Mouse (Mus musculus) cerebellum, postnatal 36 days (tissue): ENCODE measurements at regions not wholly inside any gene's neighbourhood (a gene's known extent, or its start where the extent isn't known, plus 50 kb on each side); places are given as distances from the start of the nearest gene placed in this dataset.
"Not testable (repeated sequence)": the region's sequence is repeated elsewhere in the genome, so short reads cannot be mapped to it uniquely, and the experiment has no call there.

Source experiments
- DNase-seq, 2 experiments: peaks; one replicate each; pipeline ENCODE4 v3.0.0; 2021 to 2022; ENCODE audit warnings: mixed read lengths in 2 of 2

GRCm38 (mm10) chr13:81013953-81014352 lies 130.8 kb downstream of the Arrdc3 start:
- DNase-seq: no peak

DNA sequence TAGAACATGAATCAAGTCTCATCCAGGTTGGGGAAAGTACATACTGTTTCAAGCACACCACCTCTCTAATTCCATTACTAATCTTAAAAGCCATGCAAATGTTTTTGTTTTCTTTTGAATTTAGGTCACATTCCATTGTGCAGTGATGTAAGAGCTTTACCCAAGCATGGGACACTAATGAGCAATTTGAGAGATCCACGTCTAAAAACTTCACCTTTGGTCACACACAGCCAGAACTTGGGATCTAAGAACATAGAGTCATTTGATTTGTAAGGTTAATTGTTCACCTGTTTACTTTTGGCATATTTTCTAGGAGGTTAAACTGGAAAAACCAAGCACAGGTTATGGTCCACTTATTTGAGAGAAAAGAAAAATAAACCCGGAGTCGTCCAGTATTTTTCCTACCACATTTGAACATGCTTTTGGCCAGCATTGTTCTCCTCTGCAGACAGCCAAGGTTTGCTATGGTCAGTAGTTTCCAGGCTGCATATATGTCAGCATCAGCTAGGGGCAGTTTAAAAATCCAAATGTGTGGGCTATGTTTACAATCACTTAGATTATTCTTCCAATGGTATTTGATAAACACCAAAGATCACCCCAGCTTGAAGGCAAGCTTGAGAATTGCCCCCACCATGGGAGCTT lies 137.0 kb downstream of the Arrdc3 start:
- DNase-seq: no peak

- DNase-seq: no peak
These were observed 137.6 kb downstream of the Arrdc3 start for GRCm38 (mm10) chr13:81020811-81021210.

- DNase-seq: no peak
These were observed 139.2 kb downstream of the Arrdc3 start for GRCm38 (mm10) chr13:81022410-81022809.

- DNase-seq: not testable (repeated sequence)
These were observed 142.1 kb downstream of the Arrdc3 start for GRCm38 (mm10) chr13:81025241-81025760.

GRCm38 (mm10) chr13:81037316-81037715 lies 154.1 kb downstream of the Arrdc3 start:
- no peak for DNase-seq

DNA sequence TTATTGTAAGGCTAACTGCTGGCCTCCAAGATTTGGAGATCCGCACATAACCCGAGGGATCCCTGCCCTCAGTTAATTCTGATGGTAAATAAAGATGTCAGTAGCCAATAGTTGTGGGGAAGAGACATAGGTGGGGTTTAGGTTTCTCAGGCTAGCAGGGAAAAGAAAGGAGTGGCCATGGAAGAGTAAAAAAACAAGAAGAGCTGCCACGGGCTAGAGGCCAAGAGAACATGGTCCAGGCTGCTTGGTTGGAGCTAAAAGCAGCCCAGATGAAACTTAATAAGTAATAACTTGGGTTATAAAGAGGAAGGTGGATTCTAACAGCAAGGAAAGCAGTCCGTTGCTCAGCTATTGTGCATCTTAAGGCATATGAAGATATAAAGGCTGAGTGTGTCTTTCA lies 155.6 kb downstream of the Arrdc3 start:
- DNase-seq: no peak

DNA sequence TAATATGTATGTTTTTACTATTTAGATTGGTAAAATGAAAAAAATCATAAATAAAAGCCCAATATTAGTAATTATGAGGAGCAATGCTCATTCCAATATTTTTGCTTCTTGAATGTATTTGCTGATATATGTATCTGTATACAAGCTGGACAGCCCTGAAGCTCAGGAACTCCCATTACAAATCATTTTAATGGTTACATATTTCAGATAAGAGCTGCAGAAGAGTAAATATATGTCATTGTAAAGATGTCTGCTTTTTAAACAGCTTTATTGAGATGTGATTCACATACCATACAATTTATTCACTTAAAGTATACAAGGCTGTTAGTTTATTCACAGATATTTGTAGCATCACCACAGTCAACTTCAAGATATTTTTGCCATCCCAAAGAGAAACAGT lies 157.3 kb downstream of the Arrdc3 start:
- DNase-seq: no peak

DNA sequence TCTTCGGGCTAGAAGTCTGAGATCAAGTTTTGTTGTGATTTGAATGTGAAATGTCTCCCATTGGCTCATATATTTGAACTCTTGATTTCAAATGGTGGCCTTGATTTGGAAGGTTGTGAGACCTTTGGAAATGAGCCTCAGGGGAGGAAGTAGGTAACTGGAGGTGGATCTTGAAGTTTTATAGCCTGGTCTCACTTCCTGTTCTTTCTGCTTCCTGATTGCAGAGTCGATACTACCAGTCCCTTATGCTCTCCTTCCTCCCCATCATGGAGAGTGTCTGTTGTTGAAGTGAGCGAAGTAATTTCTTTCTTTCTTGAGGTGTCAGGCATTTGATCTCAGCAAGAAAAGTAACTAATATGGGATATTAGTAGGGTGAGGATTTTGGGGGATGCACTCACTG lies 158.5 kb downstream of the Arrdc3 start:
- DNase-seq: no peak
